Mouse (Mus musculus) embryonic facial prominence, embryonic 14.5 days (tissue): ENCODE measurements at regions not wholly inside any gene's neighbourhood (a gene's known extent, or its start where the extent isn't known, plus 50 kb on each side); places are given as distances from the start of the nearest gene placed in this dataset.
"Not testable (repeated sequence)": the region's sequence is repeated elsewhere in the genome, so short reads cannot be mapped to it uniquely, and the experiment has no call there.

ENCODE experiments used
- ATAC-seq: fragments of 200-750 bp; cut with Nextera tagmentation; 2 replicates; pipeline ENCODE4 v1.8.0; 2017; ENCODE audit warnings: low read depth, moderate number of reproducible peaks, moderate TSS enrichment
- DNase-seq: peaks from one replicate; pipeline ENCODE4 v3.0.0-alpha.2; 2015; ENCODE audit warnings: low spot score
- H3K27ac ChIP-seq: fragments of 300-500 bp; sonication (generic); replicated peaks from 2 replicates; pipeline ENCODE4 v1.5.1; 2014; ENCODE audit warnings: low read depth, mild to moderate bottlenecking, low read length, moderate library complexity
- H3K27me3 ChIP-seq: fragments of 300-500 bp; sonication (generic); replicated peaks from 2 replicates; pipeline ENCODE4 v1.6.1; 2014; ENCODE audit warnings: low read length; ENCODE audit not compliant: control insufficient read depth, insufficient read depth
- H3K36me3 ChIP-seq: fragments of 300-500 bp; sonication (generic); 2 replicates; pipeline ENCODE4 v1.6.1; 2014; ENCODE audit warnings: low read length, mixed read lengths; ENCODE audit not compliant: control insufficient read depth, insufficient read depth
- H3K4me1 ChIP-seq: fragments of 300-500 bp; sonication (generic); 2 replicates; pipeline ENCODE4 v1.6.1; 2014; ENCODE audit warnings: antibody characterized with exemption, low read length; ENCODE audit not compliant: control insufficient read depth, insufficient read depth
- H3K4me2 ChIP-seq: fragments of 300-500 bp; sonication (generic); 2 replicates; pipeline ENCODE4 v1.6.1; 2014; ENCODE audit warnings: low read depth, mild to moderate bottlenecking, low read length, moderate library complexity, mixed read lengths
- H3K4me3 ChIP-seq: fragments of 300-500 bp; sonication (generic); 2 replicates; pipeline ENCODE4 v1.5.1; 2014; ENCODE audit warnings: low read depth, mild to moderate bottlenecking, low read length
- H3K9ac ChIP-seq: fragments of 300-500 bp; sonication (generic); 2 replicates; pipeline ENCODE4 v1.6.1; 2014; ENCODE audit warnings: low read depth, mild to moderate bottlenecking, low read length, moderate library complexity, mixed read lengths
- H3K9me3 ChIP-seq: fragments of 300-500 bp; sonication (generic); 2 replicates; pipeline ENCODE4 v1.6.1; 2016; ENCODE audit warnings: low read length; ENCODE audit not compliant: control insufficient read depth
- WGBS: fragments of 180-500 bp; shearing (Covaris S2); extraction: QIAGEN DNeasy Blood & Tissue Kit; methylation state at CpG from one replicate; pipeline ENCODE4 v1.1.7; 2014; 5-methylcytosine and 5-hydroxymethylcytosine counted together

- H3K27me3 ChIP-seq, H3K27ac ChIP-seq, H3K9ac ChIP-seq, H3K4me2 ChIP-seq, H3K9me3 ChIP-seq, DNase-seq, H3K4me1 ChIP-seq, H3K4me3 ChIP-seq, ATAC-seq, H3K36me3 ChIP-seq: not testable (repeated sequence)
- WGBS, result 46% methylated on average over 3 of the region's 3 CpGs
These were observed 455.5 kb downstream of the Plxdc2 start for GRCm38 (mm10) chr2:16811401-16812281.

- ATAC-seq (no peak), DNase-seq (no peak)
- no peak overlapping the region for H3K27ac ChIP-seq
- H3K4me2 ChIP-seq, result no peak overlapping the region
- H3K9me3 ChIP-seq, result no peaks in the 10 kb centered on the region
- H3K4me3 ChIP-seq, result no peak overlapping the region
- no peaks in the 10 kb centered on the region for H3K4me1 ChIP-seq
- no peak overlapping the region for H3K9ac ChIP-seq
- WGBS, result 93% methylated on average over 1 of the region's 1 CpGs
- no peaks in the 10 kb centered on the region for H3K36me3 ChIP-seq
- H3K27me3 ChIP-seq, result no peaks in the 10 kb centered on the region
These were observed 464.3 kb downstream of the Plxdc2 start for GRCm38 (mm10) chr2:16820442-16820841.

- ATAC-seq (no peak), DNase-seq (no peak)
- 26% methylated on average over 5 of the region's 5 CpGs for WGBS
- H3K4me1 ChIP-seq, result no peaks in the 10 kb centered on the region
- no peaks in the 10 kb centered on the region for H3K36me3 ChIP-seq
- no peak overlapping the region for H3K9ac ChIP-seq
- H3K27me3 ChIP-seq, result no peaks in the 10 kb centered on the region
- H3K4me3 ChIP-seq, result no peak overlapping the region
- no peak overlapping the region for H3K27ac ChIP-seq
- no peak overlapping the region for H3K4me2 ChIP-seq
- no peaks in the 10 kb centered on the region for H3K9me3 ChIP-seq
These were observed 468.7 kb downstream of the Plxdc2 start for GRCm38 (mm10) chr2:16824681-16825230.

GRCm38 (mm10) chr2:16827266-16827665, 471.2 kb downstream of the Plxdc2 start:
- DNase-seq, result no peak
- no peak overlapping the region for H3K9ac ChIP-seq
- no peaks in the 10 kb centered on the region for H3K36me3 ChIP-seq
- no peak overlapping the region for H3K4me3 ChIP-seq
- WGBS, result 76% methylated on average over 1 of the region's 1 CpGs
- ATAC-seq, result no peak
- H3K27me3 ChIP-seq, result no peaks in the 10 kb centered on the region
- no peak overlapping the region for H3K27ac ChIP-seq
- no peaks in the 10 kb centered on the region for H3K4me1 ChIP-seq
- H3K9me3 ChIP-seq, result no peaks in the 10 kb centered on the region
- H3K4me2 ChIP-seq, result no peak overlapping the region

DNA sequence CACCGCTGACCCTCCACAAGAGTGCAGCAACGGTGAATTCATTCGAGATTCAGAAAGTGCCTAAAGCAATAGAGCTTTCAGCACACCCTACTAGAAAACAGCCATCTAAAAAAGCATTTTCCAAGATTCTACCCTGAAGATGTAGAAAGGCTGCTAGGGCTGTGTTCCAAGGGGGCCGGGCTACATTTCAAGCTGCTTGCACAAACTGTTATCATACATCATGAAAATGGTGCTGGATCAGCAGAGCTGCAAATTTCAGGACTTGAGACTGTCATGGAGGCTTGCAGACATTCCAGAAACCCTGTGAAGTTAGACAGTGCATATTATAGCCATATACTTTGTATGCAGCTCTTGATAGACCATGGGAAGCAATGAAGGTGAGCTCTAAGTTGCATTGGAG, 479.9 kb downstream of the Plxdc2 start:
- H3K27me3 ChIP-seq, result no peaks in the 10 kb centered on the region
- peak; percentile 16 for DNase-seq

DNA sequence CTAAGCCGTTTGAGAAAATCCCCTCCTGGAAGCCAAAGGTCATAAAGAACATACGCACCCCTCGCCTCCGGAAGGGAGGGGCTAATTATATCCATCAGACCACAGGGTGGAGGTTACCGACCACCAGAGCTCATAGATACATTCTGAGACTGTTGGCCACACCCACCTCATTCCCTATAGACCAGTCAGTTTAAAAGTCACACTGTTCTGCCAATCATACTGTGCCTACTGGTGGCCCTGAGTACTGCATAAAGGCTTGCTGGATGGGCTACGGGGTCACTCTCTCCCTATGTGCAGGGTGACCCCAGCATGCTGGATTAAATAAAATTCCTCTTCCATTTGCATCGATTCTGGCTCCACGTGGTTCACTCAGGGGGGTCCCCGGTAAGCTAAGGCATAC, 482.6 kb downstream of the Plxdc2 start:
- Histone ChIP-seq H3K4me3 (no peak overlapping the region), H3K27ac (no peak overlapping the region), H3K36me3 (no peaks in the 10 kb centered on the region), H3K9ac (no peak overlapping the region), H3K27me3 (no peaks in the 10 kb centered on the region), H3K4me1 (no peaks in the 10 kb centered on the region), H3K4me2 (no peak overlapping the region), H3K9me3 (no peaks in the 10 kb centered on the region)
- no peak for ATAC-seq
- 61% methylated on average over 9 of the region's 9 CpGs for WGBS
- DNase-seq, result no peak

More for the DNA sequence above, 479.9 kb downstream of the Plxdc2 start:
- no peak overlapping the region for H3K27ac ChIP-seq
- 83% methylated on average over 4 of the region's 4 CpGs for WGBS
- no peaks in the 10 kb centered on the region for H3K9me3 ChIP-seq
- H3K9ac ChIP-seq, result no peak overlapping the region
- no peak overlapping the region for H3K4me3 ChIP-seq
- H3K36me3 ChIP-seq, result no peaks in the 10 kb centered on the region
- H3K4me2 ChIP-seq, result no peak overlapping the region
- ATAC-seq, result no peak
- H3K4me1 ChIP-seq, result no peaks in the 10 kb centered on the region

- Histone ChIP-seq H3K4me3 (no peak overlapping the region), H3K9me3 (no peaks in the 10 kb centered on the region), H3K4me2 (no peak overlapping the region), H3K27ac (no peak overlapping the region), H3K27me3 (no peaks in the 10 kb centered on the region), H3K36me3 (no peaks in the 10 kb centered on the region), H3K4me1 (no peaks in the 10 kb centered on the region), H3K9ac (no peak overlapping the region)
- 67% methylated on average over 3 of the region's 3 CpGs for WGBS
- no peak for ATAC-seq
- DNase-seq, result peak; percentile 22
These were observed 493.8 kb downstream of the Plxdc2 start for GRCm38 (mm10) chr2:16849916-16850315.

DNA sequence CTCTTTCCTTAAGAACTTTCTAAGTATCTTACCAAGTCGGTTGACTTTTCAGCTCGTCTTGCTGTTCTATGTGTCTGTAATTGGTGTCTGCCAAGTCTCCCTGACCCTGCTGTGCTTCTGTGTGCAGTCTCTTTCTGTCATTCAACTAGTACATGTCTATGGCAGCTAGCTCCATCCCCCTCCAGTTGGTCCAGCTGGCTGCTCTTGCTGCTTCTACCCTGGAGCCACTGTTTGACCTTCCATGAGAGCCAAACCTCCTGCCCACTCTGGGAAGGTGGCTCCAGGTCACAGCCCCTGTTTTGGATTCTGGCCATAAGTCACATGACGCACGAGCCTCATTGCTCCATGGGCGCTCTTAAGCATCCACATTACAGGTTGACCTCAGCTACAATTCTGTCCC, 504.0 kb downstream of the Plxdc2 start:
- H3K4me2 ChIP-seq, result no peak overlapping the region
- H3K36me3 ChIP-seq, result no peaks in the 10 kb centered on the region
- ATAC-seq (no peak), DNase-seq (no peak)
- WGBS, result 76% methylated on average over 5 of the region's 5 CpGs
- no peaks in the 10 kb centered on the region for H3K9me3 ChIP-seq
- no peaks in the 10 kb centered on the region for H3K4me1 ChIP-seq
- no peak overlapping the region for H3K4me3 ChIP-seq
- H3K27me3 ChIP-seq, result no peaks in the 10 kb centered on the region
- no peak overlapping the region for H3K9ac ChIP-seq
- no peak overlapping the region for H3K27ac ChIP-seq
